Mouse (Mus musculus): ENCODE data around the gene Sirt1. TPM values are rescaled to one million over a fixed set of nuclear protein-coding genes. Genes with fewer than 3 reads are reported as not detected.

Gene Sirt1
- total RNA-seq, 2 experiments from 2014 or later, result 17.3 to 17.5 TPM

GRCm38 (mm10) chr10:63336901-63337300, 44.6 kb downstream of the Sirt1 start:
- no peak for DNase-seq

GRCm38 (mm10) chr10:63327091-63327490, 54.4 kb downstream of the Sirt1 start:
- DNase-seq, result no peak

GRCm38 (mm10) chr10:63313726-63314125, 67.8 kb downstream of the Sirt1 start:
- no peak for DNase-seq

GRCm38 (mm10) chr10:63308582-63309366, 72.7 kb downstream of the Sirt1 start:
- peak; percentile 90 for DNase-seq

GRCm38 (mm10) chr10:63302356-63302755, 79.1 kb downstream of the Sirt1 start:
- DNase-seq, result no peak

GRCm38 (mm10) chr10:63282846-63283245, 98.7 kb downstream of the Sirt1 start:
- no peak for DNase-seq

- DNase-seq, result no peak
Measured at GRCm38 (mm10) chr10:63282417-63282816, 99.1 kb downstream of the Sirt1 start.

- peak; percentile 27 for DNase-seq
Measured at GRCm38 (mm10) chr10:63279851-63280250, 101.7 kb downstream of the Sirt1 start.

- no peak for DNase-seq
Measured at GRCm38 (mm10) chr10:63277010-63277409, 104.5 kb downstream of the Sirt1 start.

- no peak for DNase-seq
Measured at GRCm38 (mm10) chr10:63272868-63273267, 108.6 kb downstream of the Sirt1 start.

GRCm38 (mm10) chr10:63272401-63272800, 109.1 kb downstream of the Sirt1 start:
- no peak for DNase-seq

Other genes with a start within 250 kb of the Sirt1 start
- gene Mypn, start 177.8 kb downstream of the Sirt1 start, total RNA-seq (2021), result 10 to 100 TPM in 1 of 2 experiments, 1 to 10 TPM in 1; 3.8 to 14.6 TPM
- gene Herc4, start 137.9 kb downstream of the Sirt1 start, total RNA-seq (2021), result 10 to 100 TPM; 76.3 to 89.6 TPM
- gene Dnajc12, start 739 bp upstream of the Sirt1 start, total RNA-seq (2021), result 10 to 100 TPM; 14.6 to 15.9 TPM
- not detected for gene Gm7075, start 40.1 kb upstream of the Sirt1 start, total RNA-seq (2021)
- 1 to 10 TPM; 2.1 to 3.5 TPM for gene Ctnna3, start 48.4 kb upstream of the Sirt1 start, total RNA-seq (2021)

Measured in adrenal gland, postnatal 10 days (tissue).